ENCODE assay signal across 14 mouse cellular contexts in genomic region chr2:27404375-27405093, GRCm38 (mm10). TPM values are rescaled to one million over a fixed set of nuclear protein-coding genes. Genes with fewer than 3 reads are reported as not detected.
DNase-seq lines count a peak whose midpoint lies in the region; ATAC-seq and TF ChIP-seq lines count a peak whose summit lies in the region.
"Had no signal": no experiment of that assay in that cellular context is flagged by ENCODE, and none has a peak within 500 bp of the region (broad histone marks: within the 10 kb centered on the region; RNA-seq: fewer than 3 reads in every experiment).

No protein-coding gene starts in this region.

- no peak overlapping the region for H3K9ac ChIP-seq in kidney, postnatal 0 days (ENCODE audit: low read depth, low read length)
- H3K9ac ChIP-seq in ES-E14 (ENCODE audit: insufficient read depth, low read depth, low read length, poor library complexity, severe bottlenecking): no peak overlapping the region
- H3K9ac ChIP-seq in liver, embryonic 13.5 days: no peak overlapping the region
- H3K9ac ChIP-seq: limb, embryonic 15.5 days had no signal

- DNase-seq in kidney, postnatal 0 days (ENCODE audit: low spot score): no peak
- DNase-seq in kidney, postnatal 14 days: no peak
- peak; percentile 62 for DNase-seq in CD4-positive, CD25-positive, alpha-beta regulatory T cell, adult 2 months (ENCODE audit: low read depth, low spot score)
- no peak for DNase-seq in ES-E14 (ENCODE audit: low read depth, low spot score)
- no peak for DNase-seq in liver, embryonic 13.5 days
- DNase-seq in frontal cortex, postnatal 10 days (ENCODE audit: low spot score in 2 of 2): no peak
- DNase-seq in natural killer cell, adult 2 months (ENCODE audit: low spot score in 2 of 2): no peak
- DNase-seq: cerebellum, adult 11-12 months; gastrocnemius, adult 2 months; heart, postnatal 10 days; thymus, postnatal 4 days had no signal

- H3K9me3 ChIP-seq in kidney, postnatal 0 days (replicated peaks; ENCODE audit: low read length): no peaks in the 10 kb centered on the region
- no peaks in the 10 kb centered on the region for H3K9me3 ChIP-seq in ES-E14 (ENCODE audit: control insufficient read depth, insufficient read depth, low read depth, low read length)
- 0 out of 2 replicates have a peak, but pooled peaks cover 3% of the 10 kb centered on the region for H3K9me3 ChIP-seq in liver, embryonic 13.5 days (replicated peaks)
- H3K9me3 ChIP-seq: limb, embryonic 15.5 days had no signal

- no peak overlapping the region for H3K4me3 ChIP-seq in kidney, postnatal 0 days (replicated peaks; ENCODE audit: low read depth, low read length)
- H3K4me3 ChIP-seq in ES-E14 (ENCODE audit: insufficient read depth in 1 of 2, low read depth in 1 of 2, low read length in 2 of 2, poor library complexity in 1 of 2, severe bottlenecking in 1 of 2): no peak overlapping the region
- no peak overlapping the region for H3K4me3 ChIP-seq in liver, embryonic 13.5 days (replicated peaks)
- H3K4me3 ChIP-seq: gastrocnemius, adult 2 months; layer of hippocampus, adult 2 months; limb, embryonic 15.5 days had no signal

- WGBS in kidney, postnatal 0 days: 53% methylated on average over 6 of the region's 6 CpGs
- 53% methylated on average over 6 of the region's 6 CpGs for WGBS in liver, embryonic 13.5 days (ENCODE audit: insufficient replicate concordance)

- in situ Hi-C loops in ES-E14 (cut with MboI; ENCODE audit: low sequenced_read_pairs in 2 of 2, unreplicated experiment in 2 of 2): no loop called here

- H3K27me3 ChIP-seq in kidney, postnatal 0 days (ENCODE audit: insufficient read depth, low read length): no peaks in the 10 kb centered on the region
- H3K27me3 ChIP-seq in liver, embryonic 13.5 days: no peaks in the 10 kb centered on the region
- H3K27me3 ChIP-seq: limb, embryonic 15.5 days; Patski had no signal

- no peak overlapping the region for H3K4me2 ChIP-seq in kidney, postnatal 0 days (ENCODE audit: low read length)
- H3K4me2 ChIP-seq in liver, embryonic 13.5 days: no peak overlapping the region
- H3K4me2 ChIP-seq: limb, embryonic 15.5 days had no signal

- no peak for TF ChIP-seq CTCF in kidney, postnatal 0 days (IDR thresholded peaks at IDR 0.05; ENCODE audit: low read depth)

- no peaks in the 10 kb centered on the region for H3K36me3 ChIP-seq in kidney, postnatal 0 days (ENCODE audit: insufficient read depth, low read length)
- H3K36me3 ChIP-seq in ES-E14 (ENCODE audit: control insufficient read depth, insufficient read depth, low read length, poor library complexity, severe bottlenecking): no peaks in the 10 kb centered on the region
- peaks cover under 1% of the 10 kb centered on the region; the same call in 1 of the 2 replicates for H3K36me3 ChIP-seq in liver, embryonic 13.5 days
- H3K36me3 ChIP-seq: limb, embryonic 15.5 days had no signal

- ATAC-seq in kidney, postnatal 0 days (replicated peaks; ENCODE audit: low FRiP score, low read depth): no peak
- peak; percentile 49; the same call in 1 of the 2 replicates for ATAC-seq in liver, embryonic 13.5 days (ENCODE audit: low read depth)
- ATAC-seq: Patski had no signal

- peaks cover 17% of the 10 kb centered on the region; the same call in 1 of the 2 replicates for H3K4me1 ChIP-seq in kidney, postnatal 0 days (replicated peaks; ENCODE audit: insufficient read depth, low read length)
- peaks cover 4 to 29% of the 10 kb centered on the region in 2 experiments; a peak in 2 of 4 replicates for H3K4me1 ChIP-seq in ES-E14 (ENCODE audit: control insufficient read depth in 2 of 2, insufficient read depth in 2 of 2, low read length in 2 of 2, poor library complexity in 1 of 2)
- H3K4me1 ChIP-seq in liver, embryonic 13.5 days (replicated peaks): peaks cover 60% of the 10 kb centered on the region

- peak overlapping the region; percentile 6; the same call in 1 of the 2 replicates for H3K27ac ChIP-seq in kidney, postnatal 0 days
- no peak overlapping the region for H3K27ac ChIP-seq in ES-E14 (ENCODE audit: insufficient read depth, low read depth, low read length, poor library complexity, severe bottlenecking)
- H3K27ac ChIP-seq in liver, embryonic 13.5 days: 0 out of 2 replicates have a peak overlapping the region, but pooled peaks have one; percentile 3
- H3K27ac ChIP-seq: gastrocnemius, adult 2 months; layer of hippocampus, adult 2 months; limb, embryonic 15.5 days had no signal

TF ChIP-seq in ES-E14, 5 proteins besides CTCF, POLR2A, EP300 and RAD21:
- TF ChIP-seq CHD2 (IDR thresholded peaks at IDR 0.05; ENCODE audit: low read depth, low read length) (no peak), ZNF384 (IDR thresholded peaks at IDR 0.05; ENCODE audit: low read depth, low read length) (peak; percentile 67; the same call in 1 of the 2 replicates), HCFC1 (IDR thresholded peaks at IDR 0.05; ENCODE audit: borderline replicate concordance, insufficient read depth, low read length) (no peak), MAFK (IDR thresholded peaks at IDR 0.05; ENCODE audit: insufficient read depth, low read depth, low read length) (no peak), ZC3H11A (IDR thresholded peaks at IDR 0.05; ENCODE audit: borderline replicate concordance, low read depth, low read length) (no peak)

RNA-seq across cellular contexts. Expression of gene Vav2, which starts 22.3 kb away (rescaled TPM):
- polyA plus RNA-seq in kidney, postnatal 0 days (2015; fragmentation: Nextera tagmentation; extraction: Ambion mirVana): 4.7 and 5.6 TPM in 2 replicates
- 17.4 and 21.1 TPM in 2 replicates for total RNA-seq in ES-E14 (2012; rRNA removed)
- polyA plus RNA-seq in liver, embryonic 13.5 days (2015; fragmentation: Nextera tagmentation; extraction: Ambion mirVana): 3.2 and 4.2 TPM in 2 replicates

RNA-seq across cellular contexts. Expression of gene Brd3os, which starts 37.6 kb away (rescaled TPM):
- 10.2 TPM in 2 replicates for polyA plus RNA-seq in kidney, postnatal 0 days (2015; fragmentation: Nextera tagmentation; extraction: Ambion mirVana)
- 1.6 TPM in 2 replicates for total RNA-seq in ES-E14 (2012; rRNA removed)
- polyA plus RNA-seq in liver, embryonic 13.5 days (2015; fragmentation: Nextera tagmentation; extraction: Ambion mirVana): 0.48 and 0.60 TPM in 2 replicates
